Mouse (Mus musculus) forebrain, postnatal 0 days (tissue): Measurements from ENCODE around the gene Stmn1. TPM values are rescaled to one million over a fixed set of nuclear protein-coding genes. Genes with fewer than 3 reads are reported as not detected.

Experiments
- ATAC-seq: fragments of 200-750 bp; cut with Nextera tagmentation; 2 replicates; pipeline ENCODE4 v1.8.0; 2017; ENCODE audit warnings: mild to moderate bottlenecking, moderate library complexity
- DNase-seq: peaks from one replicate; pipeline ENCODE4 v3.0.0-alpha.2; 2015
- H3K27ac ChIP-seq: fragments of 300-500 bp; sonication (generic); 2 replicates; pipeline ENCODE4 v1.5.1; 2014; ENCODE audit warnings: low read depth, mild to moderate bottlenecking, antibody characterized with exemption, low read length, moderate library complexity, mixed read lengths
- H3K27me3 ChIP-seq: fragments of 300-500 bp; sonication (generic); 2 replicates; pipeline ENCODE4 v1.6.1; 2014; ENCODE audit warnings: mild to moderate bottlenecking, low read length, mixed read lengths; ENCODE audit not compliant: insufficient read depth
- H3K36me3 ChIP-seq: fragments of 300-500 bp; sonication (generic); 2 replicates; pipeline ENCODE4 v1.6.1; 2014; ENCODE audit warnings: mild to moderate bottlenecking, moderate library complexity; ENCODE audit not compliant: insufficient read depth
- H3K4me1 ChIP-seq: fragments of 300-500 bp; sonication (generic); 2 replicates; pipeline ENCODE4 v1.6.1; 2014; ENCODE audit warnings: antibody characterized with exemption; ENCODE audit not compliant: insufficient read depth
- H3K4me2 ChIP-seq: fragments of 300-500 bp; sonication (generic); 2 replicates; pipeline ENCODE4 v1.6.1; 2014; ENCODE audit warnings: low read depth, mild to moderate bottlenecking, moderate library complexity
- H3K4me3 ChIP-seq: fragments of 300-500 bp; sonication (generic); 2 replicates; pipeline ENCODE4 v1.5.1; 2014; ENCODE audit warnings: low read depth, low read length, mixed read lengths
- H3K9ac ChIP-seq: fragments of 300-500 bp; sonication (generic); 2 replicates; pipeline ENCODE4 v1.6.1; 2014; ENCODE audit warnings: mild to moderate bottlenecking
- H3K9me3 ChIP-seq: fragments of 300-500 bp; sonication (generic); 2 replicates; pipeline ENCODE4 v1.6.1; 2016; ENCODE audit warnings: low read length
- CTCF ChIP-seq: sonication (generic); IDR thresholded peaks from 2 replicates; pipeline ENCODE4 v1.5.1; 2016; ENCODE audit warnings: antibody characterized with exemption, control low read depth, low read depth
- WGBS: fragments of 180-500 bp; shearing (Covaris S2); extraction: QIAGEN DNeasy Blood & Tissue Kit; methylation state at CpG from one replicate; pipeline ENCODE4 v1.1.7; 2014; 5-methylcytosine and 5-hydroxymethylcytosine counted together
- polyA plus RNA-seq: library from polyadenylated mRNA; unstranded; fragments of >200 nt; fragmentation: Nextera tagmentation; extraction: Ambion mirVana; gene quantifications from 2 replicates; pipeline ENCODE4 v1.2.1, GENCODE M21; 2015
- total RNA-seq: library from RNA; depleted of rRNA; stranded (reverse); fragments of >200 nt; gene quantifications from 2 replicates; pipeline ENCODE4 v1.2.3, GENCODE M21; 2014; rRNA removed

The Stmn1 gene
- total RNA-seq (2,537 and 3,460 TPM in 2 replicates), polyA plus RNA-seq (7,274 and 8,446 TPM in 2 replicates)

DNA sequence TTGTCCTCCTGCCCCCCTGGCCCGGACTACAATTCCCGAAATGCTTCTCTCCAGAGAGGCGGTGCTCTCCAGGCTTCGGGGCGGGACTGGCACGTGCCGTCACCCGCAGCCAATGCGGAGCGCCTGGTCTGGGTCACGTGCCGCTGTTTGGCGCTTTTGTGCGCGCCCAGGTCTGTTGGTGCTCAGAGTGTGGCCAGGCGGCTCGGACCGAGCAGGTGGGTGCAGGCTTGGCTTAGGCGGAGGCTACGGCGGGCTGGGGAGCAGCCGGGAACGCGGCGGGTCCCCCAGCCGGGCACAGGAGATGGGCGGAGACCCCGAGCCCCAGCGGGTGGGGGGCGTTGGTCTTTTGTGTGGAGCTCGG, at the start of gene Stmn1:
Gene Stmn1 (plus strand): TSS at position 106 of the 361 bp plus-strand sequence.
- TF ChIP-seq CTCF, result no peak
- Histone ChIP-seq H3K9ac (peak within 1 kb of the TSS; percentile 100), H3K4me2 (peak within 1 kb of the TSS; percentile 90), H3K4me1 (peaks cover 36% of the 10 kb centered on the region), H3K27ac (peak within 1 kb of the TSS; percentile 100), H3K36me3 (peaks cover 21% of the 10 kb centered on the region), H3K9me3 (no peaks in the 10 kb centered on the region), H3K4me3 (peak within 1 kb of the TSS; percentile 86), H3K27me3 (no peaks in the 10 kb centered on the region)
- DNase-seq (peak; percentile 99), ATAC-seq (peak; percentile 92)
- WGBS, result under 1% methylated on average over 30 of the region's 31 CpGs

GRCm38 (mm10) chr4:134421971-134422370, 46.1 kb upstream of the Stmn1 start:
- Histone ChIP-seq H3K27me3 (no peaks in the 10 kb centered on the region), H3K4me2 (no peak overlapping the region), H3K36me3 (0 out of 2 replicates have a peak, but pooled peaks cover 6% of the 10 kb centered on the region), H3K4me1 (no peaks in the 10 kb centered on the region), H3K4me3 (no peak overlapping the region), H3K9ac (no peak overlapping the region), H3K27ac (no peak overlapping the region), H3K9me3 (no peaks in the 10 kb centered on the region)
- TF ChIP-seq CTCF, result no peak
- 52% methylated on average over 11 of the region's 11 CpGs for WGBS
- ATAC-seq, result no peak
- no peak for DNase-seq

- TF ChIP-seq CTCF, result no peak
- Histone ChIP-seq H3K4me3 (no peak overlapping the region), H3K4me1 (no peaks in the 10 kb centered on the region), H3K36me3 (0 out of 2 replicates have a peak, but pooled peaks cover 6% of the 10 kb centered on the region), H3K27me3 (no peaks in the 10 kb centered on the region), H3K9ac (no peak overlapping the region), H3K9me3 (no peaks in the 10 kb centered on the region), H3K27ac (no peak overlapping the region), H3K4me2 (no peak overlapping the region)
- ATAC-seq, result no peak
- 85% methylated on average over 7 of the region's 7 CpGs for WGBS
- DNase-seq, result no peak
Measured at GRCm38 (mm10) chr4:134423949-134424348, 44.2 kb upstream of the Stmn1 start.

DNA sequence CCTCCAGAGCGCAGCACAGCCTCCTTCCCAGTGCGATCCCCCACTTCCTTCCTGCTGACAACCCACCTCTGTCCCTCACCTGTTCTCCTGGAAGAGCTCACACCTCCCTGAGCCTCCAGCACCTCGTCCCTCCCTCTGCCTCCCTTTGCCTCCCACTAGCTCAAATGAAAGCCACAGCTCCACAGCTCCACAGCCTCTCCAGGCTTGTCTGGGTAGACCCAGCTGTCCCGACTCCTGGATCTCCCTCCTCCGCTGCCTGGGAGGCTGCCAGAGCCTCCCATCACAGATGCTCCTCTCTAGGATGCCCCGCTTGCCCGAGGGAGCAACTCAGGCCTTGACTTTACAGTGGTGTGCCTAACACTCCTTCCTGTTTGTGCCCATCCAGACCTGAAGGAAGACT, 43.0 kb upstream of the Stmn1 start:
- ATAC-seq (no peak), DNase-seq (no peak)
- Histone ChIP-seq H3K27ac (no peak overlapping the region), H3K9ac (no peak overlapping the region), H3K27me3 (no peaks in the 10 kb centered on the region), H3K4me1 (peaks cover 6% of the 10 kb centered on the region), H3K9me3 (no peaks in the 10 kb centered on the region), H3K4me2 (no peak overlapping the region), H3K4me3 (no peak overlapping the region), H3K36me3 (0 out of 2 replicates have a peak, but pooled peaks cover 6% of the 10 kb centered on the region)
- TF ChIP-seq CTCF, result no peak
- WGBS, result 76% methylated on average over 7 of the region's 7 CpGs

DNA sequence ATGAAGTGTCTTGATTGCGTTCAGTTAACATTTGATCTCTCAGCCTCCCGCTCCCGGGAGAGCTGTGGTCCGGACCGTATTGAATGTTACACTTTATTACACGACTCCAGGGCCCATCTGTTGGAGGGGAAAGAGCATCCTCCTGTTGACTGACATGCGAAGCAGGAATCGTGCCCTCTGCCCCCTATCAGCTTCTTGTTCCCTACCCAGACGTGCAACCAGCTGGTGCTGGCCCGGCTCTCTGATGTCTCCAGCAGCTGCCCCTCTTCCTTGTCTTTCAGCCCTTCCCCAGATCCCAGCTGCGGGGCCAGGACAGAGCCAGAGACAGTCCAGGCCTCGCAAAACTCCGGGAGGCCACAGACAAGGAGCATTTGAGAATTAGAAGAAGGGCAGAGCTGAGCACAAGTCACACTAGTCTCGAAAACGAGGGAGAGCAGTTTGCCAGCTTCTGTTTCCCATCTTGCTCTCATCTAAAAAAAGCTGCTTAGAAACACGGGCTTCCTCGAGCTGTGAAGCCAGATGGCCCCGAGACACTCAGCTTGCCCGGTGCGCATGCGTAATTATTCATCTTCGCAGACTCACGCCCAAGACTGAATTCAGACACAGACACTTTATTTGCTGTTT, 37.6 kb upstream of the Stmn1 start:
- Histone ChIP-seq H3K9ac (peak overlapping the region; percentile 26), H3K4me2 (peak overlapping the region; percentile 31), H3K9me3 (no peaks in the 10 kb centered on the region), H3K4me3 (no peak overlapping the region), H3K4me1 (peaks cover 20% of the 10 kb centered on the region), H3K27ac (peak overlapping the region; percentile 97), H3K27me3 (no peaks in the 10 kb centered on the region), H3K36me3 (0 out of 2 replicates have a peak, but pooled peaks cover 3% of the 10 kb centered on the region)
- 21% methylated on average over 23 of the region's 23 CpGs for WGBS
- ATAC-seq (peak; percentile 86), DNase-seq (peak; percentile 96)
- no peak for TF ChIP-seq CTCF

DNA sequence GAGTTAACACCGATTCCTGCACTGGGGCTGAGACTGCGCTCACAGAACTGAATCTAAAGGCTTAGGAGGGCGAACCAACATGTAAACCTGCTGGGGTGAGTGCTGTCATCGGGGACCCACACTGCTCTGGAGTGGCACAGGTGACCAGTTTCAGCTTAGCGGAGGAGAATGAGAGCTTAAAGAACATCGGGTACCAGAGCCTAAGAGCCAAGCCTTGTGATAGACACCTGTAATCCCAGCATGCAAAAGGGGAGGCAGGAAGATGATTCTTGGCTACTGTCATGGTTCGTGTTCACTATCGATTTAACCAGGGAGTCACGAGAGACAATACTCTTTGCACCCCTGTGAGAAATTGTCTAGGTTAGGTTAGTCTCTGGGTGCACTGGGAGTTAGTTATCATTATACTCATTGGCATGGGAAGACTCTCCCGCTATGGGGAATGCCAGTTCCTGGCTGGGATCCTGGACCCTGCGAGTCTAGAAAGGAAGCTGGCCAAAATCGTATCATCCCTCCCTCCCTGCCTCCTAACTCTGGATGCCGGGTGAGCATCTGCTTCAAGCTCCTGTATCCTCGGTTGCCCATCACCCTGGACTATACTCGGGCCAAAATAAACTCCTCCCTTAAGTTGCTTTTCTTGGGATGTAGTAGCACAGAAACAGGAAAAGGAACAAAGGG, 35.3 kb upstream of the Stmn1 start:
- H3K27me3 ChIP-seq, result no peaks in the 10 kb centered on the region
- WGBS, result 67% methylated on average over 15 of the region's 15 CpGs
- DNase-seq, result peak; percentile 64
- TF ChIP-seq CTCF, result no peak
- H3K27ac ChIP-seq, result peak overlapping the region; percentile 97
- H3K36me3 ChIP-seq, result no peaks in the 10 kb centered on the region
- no peak overlapping the region for H3K9ac ChIP-seq
- no peak overlapping the region for H3K4me2 ChIP-seq
- no peak overlapping the region for H3K4me3 ChIP-seq
- H3K9me3 ChIP-seq, result no peaks in the 10 kb centered on the region
- no peak for ATAC-seq
- peaks cover 20% of the 10 kb centered on the region for H3K4me1 ChIP-seq

DNA sequence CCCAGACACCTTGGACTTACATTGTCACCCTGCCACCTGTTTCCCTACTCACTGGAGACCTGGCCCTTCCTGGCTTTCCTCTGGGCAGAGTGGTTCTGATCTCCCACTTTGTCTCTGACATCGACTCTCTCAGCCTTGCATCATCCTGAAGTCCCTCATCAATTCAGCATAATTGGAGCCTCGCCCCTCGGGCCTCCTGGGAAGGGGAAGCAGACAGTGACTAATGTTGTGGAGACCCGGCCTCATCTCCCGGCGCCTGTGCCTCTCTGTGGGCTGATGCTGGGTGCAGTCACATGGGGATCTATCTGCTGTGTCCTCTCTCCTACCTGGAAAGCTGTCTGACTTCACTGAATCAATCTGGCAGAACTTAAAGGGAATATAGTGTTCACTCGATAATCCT, 31.9 kb upstream of the Stmn1 start:
- H3K27me3 ChIP-seq, result no peaks in the 10 kb centered on the region
- WGBS, result 54% methylated on average over 7 of the region's 7 CpGs
- H3K27ac ChIP-seq, result no peak overlapping the region
- ATAC-seq (no peak), DNase-seq (no peak)
- no peak for TF ChIP-seq CTCF
- H3K36me3 ChIP-seq, result no peaks in the 10 kb centered on the region
- H3K9me3 ChIP-seq, result no peaks in the 10 kb centered on the region
- no peak overlapping the region for H3K4me3 ChIP-seq
- no peak overlapping the region for H3K4me2 ChIP-seq
- H3K4me1 ChIP-seq, result peaks cover 4% of the 10 kb centered on the region; the same call in 1 of the 2 replicates
- no peak overlapping the region for H3K9ac ChIP-seq
